Mouse (Mus musculus) CH12.LX (cell line): ENCODE data around the gene Akap2. TPM values are rescaled to one million over a fixed set of nuclear protein-coding genes. Genes with fewer than 3 reads are reported as not detected.

ENCODE experiments used
- DNase-seq: peaks from one replicate; pipeline ENCODE4 v3.0.0-alpha.2; 2013; ENCODE audit errors: extremely low read depth
- H3K27ac ChIP-seq: 2 replicates; pipeline ENCODE4 v1.5.1; 2012; ENCODE audit warnings: low read depth, mild to moderate bottlenecking, control low read depth, moderate library complexity; ENCODE audit not compliant: insufficient read depth
- H3K27me3 ChIP-seq: replicated peaks from 2 replicates; pipeline ENCODE3; 2012; ENCODE audit warnings: inconsistent platforms
- H3K36me3 ChIP-seq, 2 experiments: replicated peaks in 1 of 2; 2 replicates each; pipeline versions ENCODE3 to v1.6.1; 2012; ENCODE audit warnings: inconsistent platforms in 1 of 2, low read length in 1 of 2, mild to moderate bottlenecking in 1 of 2, mixed read lengths in 1 of 2, moderate library complexity in 1 of 2; ENCODE audit not compliant: control insufficient read depth in 1 of 2, insufficient read depth in 1 of 2
- H3K4me1 ChIP-seq, 2 experiments: 2 replicates each; pipeline ENCODE4 v1.6.1; 2012; ENCODE audit warnings: inconsistent platforms in 1 of 2, moderate library complexity in 1 of 2; ENCODE audit not compliant: insufficient read depth in 2 of 2, control insufficient read depth in 1 of 2
- H3K4me2 ChIP-seq: 2 replicates; pipeline ENCODE4 v1.6.1; 2012; ENCODE audit warnings: low read depth, mild to moderate bottlenecking, control low read depth; ENCODE audit not compliant: poor library complexity, insufficient read depth, severe bottlenecking
- H3K4me3 ChIP-seq, 3 experiments: fragments of 150-350 bp in 1 of 3; sonication (generic) in 1 of 3; replicated peaks in 1 of 3; 2 replicates each; pipeline versions ENCODE3 to v1.5.1; 2011 to 2012; ENCODE audit warnings: low read depth in 2 of 3, low read length in 2 of 3, mild to moderate bottlenecking in 2 of 3, moderate library complexity in 2 of 3, control low read depth in 1 of 3, improper control_type of control experiment in 1 of 3, inconsistent platforms in 1 of 3, mixed read lengths in 1 of 3; ENCODE audit not compliant: poor library complexity in 1 of 3
- H3K79me2 ChIP-seq: replicated peaks from 2 replicates; pipeline ENCODE4 v1.6.1; 2012; ENCODE audit warnings: mild to moderate bottlenecking, moderate library complexity; ENCODE audit not compliant: control insufficient read depth, poor library complexity, insufficient read depth, severe bottlenecking; ENCODE audit errors: extremely low read depth
- H3K9ac ChIP-seq: 2 replicates; pipeline ENCODE4 v1.6.1; 2012; ENCODE audit warnings: low read depth, mild to moderate bottlenecking, control low read depth, moderate library complexity; ENCODE audit not compliant: insufficient read depth
- H3K9me3 ChIP-seq: replicated peaks from 2 replicates; pipeline ENCODE3; 2012; ENCODE audit warnings: low read length, inconsistent platforms, mixed read lengths
- CTCF ChIP-seq, 2 experiments: IDR thresholded peaks in 1 of 2; conservative IDR thresholded peaks in 1 of 2; 2 replicates each; pipeline ENCODE4 v1.5.1; 2011 to 2012; ENCODE audit warnings: low read depth in 2 of 2, low read length in 2 of 2, improper control_type of control experiment in 1 of 2, inconsistent platforms in 1 of 2, mild to moderate bottlenecking in 1 of 2, moderate library complexity in 1 of 2
- E2F4 ChIP-seq: IDR thresholded peaks from 2 replicates; pipeline ENCODE4 v1.6.1; 2011; ENCODE audit warnings: low read depth, low read length, improper control_type of control experiment; ENCODE audit not compliant: insufficient replicate concordance
- EP300 ChIP-seq: IDR thresholded peaks from 2 replicates; pipeline ENCODE4 v1.6.1; 2011; ENCODE audit warnings: low read length, improper control_type of control experiment
- ETS1 ChIP-seq: conservative IDR thresholded peaks from 2 replicates; pipeline ENCODE4 v1.6.1; 2012; ENCODE audit warnings: low read depth, mild to moderate bottlenecking, inconsistent platforms, low read length, improper control_type of control experiment, moderate library complexity
- GABPA ChIP-seq: IDR thresholded peaks from 2 replicates; pipeline ENCODE4 v1.6.1; 2012; ENCODE audit warnings: low read depth, low read length, improper control_type of control experiment, inconsistent platforms; ENCODE audit not compliant: insufficient replicate concordance
- HCFC1 ChIP-seq: IDR thresholded peaks from 2 replicates; pipeline ENCODE4 v1.6.1; 2012; ENCODE audit warnings: low read depth, mild to moderate bottlenecking, inconsistent platforms, low read length, improper control_type of control experiment
- JUN ChIP-seq: IDR thresholded peaks from 2 replicates; pipeline ENCODE4 v1.6.1; 2011; ENCODE audit warnings: low read depth, mild to moderate bottlenecking, low read length, improper control_type of control experiment, moderate library complexity; ENCODE audit not compliant: insufficient read depth
- MAFK ChIP-seq: IDR thresholded peaks from 2 replicates; pipeline ENCODE4 v1.6.1; 2011; ENCODE audit warnings: low read length, improper control_type of control experiment; ENCODE audit not compliant: insufficient replicate concordance
- MAX ChIP-seq: IDR thresholded peaks from 2 replicates; pipeline ENCODE4 v1.6.1; 2011; ENCODE audit warnings: low read length, improper control_type of control experiment
- MAZ ChIP-seq: IDR thresholded peaks from 2 replicates; pipeline ENCODE4 v1.6.1; 2012; ENCODE audit warnings: low read depth, mild to moderate bottlenecking, inconsistent platforms, low read length, improper control_type of control experiment, moderate library complexity
- NELFE ChIP-seq: IDR thresholded peaks from 2 replicates; pipeline ENCODE4 v1.6.1; 2011; ENCODE audit warnings: low read depth, low read length, improper control_type of control experiment
- NRF1 ChIP-seq: IDR thresholded peaks from 2 replicates; pipeline ENCODE4 v1.6.1; 2014; ENCODE audit warnings: low read depth, mild to moderate bottlenecking, inconsistent platforms, low read length, improper control_type of control experiment, moderate library complexity
- POLR2A ChIP-seq: IDR thresholded peaks from 2 replicates; pipeline ENCODE4 v1.6.1; 2011; ENCODE audit warnings: low read depth, mild to moderate bottlenecking, improper control_type of control experiment, low read length
- POLR2AphosphoS2 ChIP-seq: IDR thresholded peaks from 2 replicates; pipeline ENCODE4 v1.6.1; 2011; ENCODE audit warnings: low read depth, low read length, improper control_type of control experiment
- RAD21 ChIP-seq: IDR thresholded peaks from 2 replicates; pipeline ENCODE4 v1.6.1; 2011; ENCODE audit warnings: low read depth, mild to moderate bottlenecking, low read length, improper control_type of control experiment, moderate library complexity
- SIN3A ChIP-seq: IDR thresholded peaks from 2 replicates; pipeline ENCODE4 v1.6.1; 2012; ENCODE audit warnings: low read length, improper control_type of control experiment, inconsistent platforms
- SMC3 ChIP-seq: IDR thresholded peaks from 2 replicates; pipeline ENCODE4 v1.6.1; 2011; ENCODE audit warnings: low read depth, low read length, improper control_type of control experiment
- TBP ChIP-seq: conservative IDR thresholded peaks from 2 replicates; pipeline ENCODE4 v1.6.1; 2011; ENCODE audit warnings: low read depth, low read length, improper control_type of control experiment
- USF1 ChIP-seq: IDR thresholded peaks from 2 replicates; pipeline ENCODE4 v1.6.1; 2014; ENCODE audit warnings: low read depth, mild to moderate bottlenecking, inconsistent platforms, low read length, improper control_type of control experiment
- ZC3H11A ChIP-seq: IDR thresholded peaks from 2 replicates; pipeline ENCODE4 v1.6.1; 2012; ENCODE audit warnings: low read depth, mild to moderate bottlenecking, inconsistent platforms, low read length, improper control_type of control experiment
- ZKSCAN1 ChIP-seq: IDR thresholded peaks from 2 replicates; pipeline ENCODE4 v1.6.1; 2012; ENCODE audit warnings: low read depth, inconsistent platforms, low read length, improper control_type of control experiment, borderline replicate concordance
- ZNF384 ChIP-seq: IDR thresholded peaks from 2 replicates; pipeline ENCODE4 v1.6.1; 2012; ENCODE audit warnings: low read depth, low read length, improper control_type of control experiment, inconsistent platforms
- dilution Hi-C: fragments of 300-500 bp; cut with MboI; formaldehyde crosslinking; loops from 2 replicates; pipeline ENCODE4 v1.14.3; 2020; ENCODE audit warnings: low sequenced_read_pairs; ENCODE audit not compliant: extremely low pct_unique_long_range_greater_than_20kb, extremely low pct_ligation_motif_present
- in situ Hi-C: fragments of 300-500 bp; cut with MboI; formaldehyde crosslinking; loops from 3 replicates; pipeline ENCODE4 v1.14.3; 2019; ENCODE audit warnings: low sequenced_read_pairs, low pct_ligation_motif_present, low pct_unique_long_range_greater_than_20kb, mixed read lengths
- polyA plus RNA-seq: library from polyadenylated mRNA; unstranded; fragments of >175 nt; gene quantifications from 2 replicates; pipeline ENCODE4 v1.2.1, GENCODE M21; 2012; ENCODE audit warnings: low read depth; ENCODE audit not compliant: insufficient read length
- total RNA-seq, 2 experiments: library from RNA; depleted of rRNA; stranded (reverse); fragments of 300-350 nt in 1 of 2; fragments of >200 nt in 1 of 2; gene quantifications; 2 replicates each; pipeline ENCODE4 v1.2.3; 2012 to 2014

The Akap2 gene
- total and polyA plus RNA-seq, 3 experiments: 0.25 TPM; not detected in 2

DNA sequence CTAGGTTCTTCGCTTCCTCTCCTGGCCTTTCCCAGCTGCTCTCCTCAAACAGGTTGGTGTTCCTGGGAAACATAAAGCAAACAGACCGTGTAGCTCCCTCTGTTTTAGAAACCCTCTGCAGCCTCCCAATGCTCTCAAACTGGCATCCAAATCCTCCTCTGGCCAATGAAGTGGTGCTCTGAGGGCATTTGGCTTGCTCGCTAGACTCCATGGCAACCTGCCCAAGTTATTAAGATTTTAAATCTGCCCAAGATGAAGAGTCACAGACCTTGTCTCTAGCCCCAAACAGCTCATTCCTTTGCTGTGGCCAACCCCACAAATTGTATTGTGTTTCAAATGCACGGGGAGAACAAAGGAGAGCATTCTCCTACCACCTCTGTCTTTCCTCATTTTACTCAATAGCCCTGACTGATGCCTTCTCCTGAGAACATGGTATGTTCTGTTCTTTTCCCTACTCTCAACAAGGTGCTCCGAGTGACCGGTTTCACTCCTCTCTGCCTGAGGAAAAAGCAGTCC, 207.2 kb downstream of the Akap2 start:
- no peaks in the 10 kb centered on the region for H3K36me3 ChIP-seq
- no peak for DNase-seq
- no peak overlapping the region for H3K9ac ChIP-seq
- dilution Hi-C loops: no loop called here
- TF ChIP-seq POLR2AphosphoS2: no peak
- no peak for TF ChIP-seq ZKSCAN1
- no peak for TF ChIP-seq SMC3
- TF ChIP-seq MAZ: no peak
- TF ChIP-seq MAFK: no peak
- no peak for TF ChIP-seq NELFE
- TF ChIP-seq TBP: no peak
- TF ChIP-seq ZNF384: no peak
- TF ChIP-seq EP300: no peak
- TF ChIP-seq SIN3A: no peak
- TF ChIP-seq GABPA: no peak
- no peak for TF ChIP-seq NRF1
- TF ChIP-seq MAX: no peak
- no peak for TF ChIP-seq ZC3H11A
- no peak for TF ChIP-seq USF1
- TF ChIP-seq HCFC1: no peak
- TF ChIP-seq RAD21: no peak
- no peak overlapping the region for H3K27ac ChIP-seq
- no peak overlapping the region for H3K4me2 ChIP-seq
- in situ Hi-C loops: no loop called here
- H3K4me1 ChIP-seq: peaks cover 0 to 6% of the 10 kb centered on the region in 2 experiments; a peak in 2 of 4 replicates
- no peaks in the 10 kb centered on the region for H3K9me3 ChIP-seq
- H3K27me3 ChIP-seq: no peaks in the 10 kb centered on the region
- no peaks in the 10 kb centered on the region for H3K79me2 ChIP-seq
- H3K4me3 ChIP-seq: no peak overlapping the region

DNA sequence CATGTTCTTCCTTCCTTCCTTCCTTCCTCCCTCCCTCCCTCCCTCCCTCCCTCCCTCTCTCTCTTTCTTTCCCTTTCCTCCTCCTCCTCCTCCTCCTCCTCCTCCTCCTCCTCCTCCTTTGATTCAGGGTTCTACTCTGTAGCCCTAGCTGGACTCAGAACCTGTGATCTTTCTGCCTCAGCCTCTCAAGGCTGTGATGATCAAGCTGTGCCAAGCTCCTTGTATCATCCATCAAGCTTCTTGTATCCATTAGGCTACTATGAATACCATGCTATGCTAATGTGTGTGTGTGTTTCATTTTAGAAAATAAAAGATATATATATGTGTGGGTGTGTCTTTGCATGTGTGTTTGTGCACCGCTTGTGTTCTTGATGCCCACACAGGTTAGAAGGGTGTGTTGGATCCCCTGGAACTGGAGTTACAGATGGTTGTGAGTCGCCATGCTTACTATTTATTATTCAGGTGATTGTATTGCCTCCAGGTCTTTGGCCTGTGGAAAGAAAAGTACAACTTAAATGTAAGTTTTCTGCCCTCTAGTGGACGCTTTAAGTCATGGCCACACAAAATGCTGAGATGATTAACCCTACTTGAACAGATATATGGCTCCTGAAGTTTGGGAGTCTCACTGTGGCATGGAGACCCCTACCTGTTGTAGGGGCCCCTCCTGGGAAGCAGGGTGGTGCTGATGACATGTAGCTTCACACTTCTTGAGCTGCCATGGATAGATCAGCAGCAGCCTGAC, 210.2 kb downstream of the Akap2 start:
- no peaks in the 10 kb centered on the region for H3K79me2 ChIP-seq
- H3K4me3 ChIP-seq: no peak overlapping the region
- dilution Hi-C loops: no loop called here
- H3K27me3 ChIP-seq: no peaks in the 10 kb centered on the region
- TF ChIP-seq CTCF (conservative IDR thresholded peaks at IDR 0.05 in 1 of 2, IDR thresholded peaks at IDR 0.05 in 1 of 2; ENCODE audit: low read depth in 2 of 2, low read length in 2 of 2) (peak; percentile 71 to 80), POLR2AphosphoS2 (no peak), TBP (no peak), NRF1 (no peak), POLR2A (no peak), SMC3 (peak; percentile 51), JUN (no peak), RAD21 (peak; percentile 45), E2F4 (no peak), ETS1 (no peak)
- TF ChIP-seq, all 38 proteins: peak for 3
- DNase-seq: peak; percentile 58
- peaks cover 2% of the 10 kb centered on the region for H3K9me3 ChIP-seq
- in situ Hi-C loops: no loop called here
- H3K9ac ChIP-seq: no peak overlapping the region
- H3K4me2 ChIP-seq: peak overlapping the region; percentile 38; the same call in 1 of the 2 replicates
- no peak overlapping the region for H3K27ac ChIP-seq
- no peaks in the 10 kb centered on the region for H3K36me3 ChIP-seq
- peaks cover 0 to 13% of the 10 kb centered on the region in 2 experiments; a peak in 3 of 4 replicates for H3K4me1 ChIP-seq
